Mouse (Mus musculus): ENCODE results near the gene Pnp. TPM values are rescaled to one million over a fixed set of nuclear protein-coding genes. Genes with fewer than 3 reads are reported as not detected.
"Not testable (repeated sequence)": the region's sequence is repeated elsewhere in the genome, so short reads cannot be mapped to it uniquely, and the experiment has no call there.

The Pnp gene
- polyA plus RNA-seq, 1 experiment from 2014 or later, result 38.6 TPM

GRCm38 (mm10) chr14:50968216-50968980 is 37.5 kb downstream of the Pnp start:
- H3K4me1 ChIP-seq, result peaks cover 6% of the 10 kb centered on the region; the same call in 1 of the 2 replicates
- H3K9ac ChIP-seq, result no peak overlapping the region
- H3K36me3 ChIP-seq, result no peaks in the 10 kb centered on the region
- no peak overlapping the region for H3K4me2 ChIP-seq (replicated peaks)
- H3K27me3 ChIP-seq (replicated peaks), result no peaks in the 10 kb centered on the region
- WGBS, result 79% methylated on average over 5 of the region's 5 CpGs
- no peak overlapping the region for H3K4me3 ChIP-seq
- no peak overlapping the region for H3K27ac ChIP-seq
- H3K9me3 ChIP-seq, result no peaks in the 10 kb centered on the region
- ATAC-seq (ENCODE audit: low FRiP score, low read depth), result no peak

- Histone ChIP-seq H3K9me3 (no peaks in the 10 kb centered on the region), H3K36me3 (no peaks in the 10 kb centered on the region), H3K4me1 (peaks cover 6% of the 10 kb centered on the region; the same call in 1 of the 2 replicates), H3K27me3 (replicated peaks) (no peaks in the 10 kb centered on the region), H3K4me2 (replicated peaks) (no peak overlapping the region), H3K9ac (no peak overlapping the region), H3K4me3 (no peak overlapping the region), H3K27ac (no peak overlapping the region)
- WGBS, result 4% methylated on average over 1 of the region's 1 CpGs
- ATAC-seq (ENCODE audit: low FRiP score, low read depth), result 0 out of 2 replicates have a peak, but pooled peaks have one; percentile 71
These were observed 38.2 kb downstream of the Pnp start for GRCm38 (mm10) chr14:50969041-50969440.

DNA sequence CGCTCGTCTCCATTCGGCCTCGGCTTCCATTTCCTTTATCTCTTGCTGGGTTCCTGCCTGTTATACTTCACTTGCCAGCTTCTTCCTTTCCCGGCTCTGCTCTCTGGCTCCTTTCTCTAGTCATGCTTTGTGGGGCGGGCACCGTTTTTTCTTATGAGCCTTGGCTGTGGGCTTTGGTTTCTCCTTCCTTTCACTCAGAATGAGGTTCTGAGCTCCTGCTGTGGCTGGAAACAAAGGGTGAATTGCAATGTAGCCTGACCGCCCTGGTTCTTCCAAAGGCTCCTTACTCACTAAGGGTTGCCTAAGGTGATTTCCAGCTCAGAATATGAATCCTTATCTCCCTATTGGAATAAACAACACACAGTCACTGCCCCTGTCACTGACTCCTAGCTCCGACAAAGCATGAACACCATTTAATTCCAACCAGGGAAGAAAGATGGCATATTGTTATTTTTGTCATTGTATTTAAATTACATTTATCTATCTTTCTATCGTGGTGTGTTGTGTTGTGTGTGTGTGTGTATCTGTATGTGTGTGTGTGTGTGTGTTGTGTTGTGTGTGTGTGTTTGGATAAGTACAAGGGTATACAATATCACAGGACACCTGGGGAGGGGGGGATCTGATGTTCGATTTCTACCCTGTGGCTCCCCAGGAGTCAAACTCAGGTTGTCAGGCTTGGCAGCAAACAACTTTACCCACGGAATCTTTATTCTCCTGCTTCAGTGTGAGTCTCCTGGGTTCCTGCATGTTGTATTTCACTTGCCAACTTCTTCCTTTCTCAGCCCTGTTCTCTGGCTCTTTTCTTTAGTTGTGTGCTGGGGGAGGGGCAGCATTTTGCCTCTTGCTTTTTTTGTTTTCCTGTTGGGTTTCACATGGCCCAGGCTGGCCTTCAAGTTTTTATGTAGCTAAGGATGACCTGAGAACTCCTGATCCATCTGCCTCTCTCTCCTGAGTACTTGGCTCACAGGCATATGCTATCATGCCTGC is 39.0 kb downstream of the Pnp start:
- Histone ChIP-seq H3K27me3 (replicated peaks) (no peaks in the 10 kb centered on the region), H3K4me3 (no peak overlapping the region), H3K4me2 (replicated peaks) (peak overlapping the region; percentile 35), H3K9me3 (no peaks in the 10 kb centered on the region), H3K27ac (no peak overlapping the region), H3K36me3 (no peaks in the 10 kb centered on the region), H3K4me1 (peaks cover 6% of the 10 kb centered on the region; the same call in 1 of the 2 replicates), H3K9ac (no peak overlapping the region)
- peak; percentile 41; the same call in 1 of the 2 replicates for ATAC-seq (ENCODE audit: low FRiP score, low read depth)
- WGBS, result 17% methylated on average over 12 of the region's 12 CpGs

GRCm38 (mm10) chr14:50970822-50971221 is 39.9 kb downstream of the Pnp start:
- no peaks in the 10 kb centered on the region for H3K9me3 ChIP-seq
- no peaks in the 10 kb centered on the region for H3K27me3 ChIP-seq (replicated peaks)
- H3K9ac ChIP-seq, result no peak overlapping the region
- no peaks in the 10 kb centered on the region for H3K36me3 ChIP-seq
- WGBS, result 64% methylated on average over 1 of the region's 1 CpGs
- ATAC-seq (ENCODE audit: low FRiP score, low read depth), result no peak
- H3K4me3 ChIP-seq, result no peak overlapping the region
- H3K4me2 ChIP-seq (replicated peaks), result no peak overlapping the region
- no peak overlapping the region for H3K27ac ChIP-seq
- peaks cover 6% of the 10 kb centered on the region; the same call in 1 of the 2 replicates for H3K4me1 ChIP-seq

- not testable (repeated sequence) for H3K9me3 ChIP-seq; ATAC-seq (ENCODE audit: low FRiP score, low read depth); H3K4me3 ChIP-seq; H3K36me3 ChIP-seq; H3K4me2 ChIP-seq (replicated peaks); H3K9ac ChIP-seq; H3K27ac ChIP-seq; H3K27me3 ChIP-seq (replicated peaks)
- H3K4me1 ChIP-seq, result peaks cover 12% of the 10 kb centered on the region
- 94% methylated on average over 5 of the region's 5 CpGs for WGBS
These were observed 42.2 kb downstream of the Pnp start for GRCm38 (mm10) chr14:50973054-50973453.

- ATAC-seq (ENCODE audit: low FRiP score, low read depth), result no peak
- Histone ChIP-seq H3K4me1 (peaks cover 12% of the 10 kb centered on the region), H3K4me3 (no peak overlapping the region), H3K9me3 (no peaks in the 10 kb centered on the region), H3K27ac (no peak overlapping the region), H3K36me3 (no peaks in the 10 kb centered on the region), H3K9ac (no peak overlapping the region), H3K27me3 (replicated peaks) (no peaks in the 10 kb centered on the region), H3K4me2 (replicated peaks) (no peak overlapping the region)
- 42% methylated on average over 4 of the region's 4 CpGs for WGBS
These were observed 42.8 kb downstream of the Pnp start for GRCm38 (mm10) chr14:50973700-50974099.

DNA sequence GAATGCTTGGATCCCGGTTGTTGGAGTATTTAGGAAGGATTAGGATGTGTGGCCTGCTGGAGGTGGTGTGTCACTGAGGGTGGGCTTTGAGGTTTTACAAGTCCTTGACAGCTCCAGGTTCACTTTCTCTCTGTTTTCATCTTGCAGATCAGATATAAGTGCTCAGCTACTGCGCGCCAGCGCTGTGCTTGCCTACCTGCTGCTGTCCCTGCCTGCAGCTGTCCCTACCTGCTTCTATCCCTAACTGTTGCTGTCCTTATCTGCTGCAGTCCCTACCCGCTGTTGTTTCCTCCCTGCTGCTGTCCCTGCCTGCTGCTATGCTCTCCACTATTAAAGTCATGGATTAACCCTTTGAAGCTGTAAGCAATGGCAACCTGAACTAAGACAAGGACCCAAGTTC is 44.1 kb downstream of the Pnp start:
- H3K4me1 ChIP-seq, result peaks cover 6% of the 10 kb centered on the region; the same call in 1 of the 2 replicates
- no peak overlapping the region for H3K4me2 ChIP-seq (replicated peaks)
- 59% methylated on average over 5 of the region's 5 CpGs for WGBS
- no peaks in the 10 kb centered on the region for H3K27me3 ChIP-seq (replicated peaks)
- H3K9me3 ChIP-seq, result no peaks in the 10 kb centered on the region
- H3K4me3 ChIP-seq, result no peak overlapping the region
- H3K36me3 ChIP-seq, result no peaks in the 10 kb centered on the region
- H3K27ac ChIP-seq, result no peak overlapping the region
- no peak for ATAC-seq (ENCODE audit: low FRiP score, low read depth)
- no peak overlapping the region for H3K9ac ChIP-seq

GRCm38 (mm10) chr14:50976674-50977073 is 45.8 kb downstream of the Pnp start:
- no peak overlapping the region for H3K9ac ChIP-seq
- H3K9me3 ChIP-seq, result no peaks in the 10 kb centered on the region
- 20% methylated on average over 9 of the region's 9 CpGs for WGBS
- H3K4me3 ChIP-seq, result no peak overlapping the region
- peaks cover 6% of the 10 kb centered on the region; the same call in 1 of the 2 replicates for H3K4me1 ChIP-seq
- H3K27ac ChIP-seq, result no peak overlapping the region
- no peaks in the 10 kb centered on the region for H3K36me3 ChIP-seq
- H3K27me3 ChIP-seq (replicated peaks), result no peaks in the 10 kb centered on the region
- ATAC-seq (ENCODE audit: low FRiP score, low read depth), result no peak
- H3K4me2 ChIP-seq (replicated peaks), result peak overlapping the region; percentile 28; the same call in 1 of the 2 replicates

DNA sequence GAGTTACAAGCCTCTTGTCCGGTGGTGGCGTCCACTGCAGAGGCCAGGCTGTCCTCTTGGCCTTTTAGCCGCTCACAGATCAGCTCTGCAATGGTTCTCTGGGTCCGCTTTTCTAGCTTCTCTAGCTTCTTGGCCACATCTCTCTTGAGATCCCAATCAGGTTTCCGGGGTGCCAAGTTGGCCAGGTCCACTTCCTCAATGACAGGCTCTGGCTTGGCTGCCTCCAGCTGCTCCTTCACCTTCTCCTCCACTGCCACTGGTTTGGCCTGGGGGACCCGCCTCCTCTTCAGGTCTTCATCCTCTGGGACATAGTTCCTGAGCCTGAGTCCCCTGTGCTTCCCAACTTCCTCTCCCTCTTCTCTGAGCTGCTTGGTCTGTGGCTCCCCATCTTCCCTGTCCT is 47.6 kb downstream of the Pnp start:
- H3K9me3 ChIP-seq; H3K36me3 ChIP-seq; ATAC-seq (ENCODE audit: low FRiP score, low read depth); H3K4me1 ChIP-seq; H3K9ac ChIP-seq; H3K27me3 ChIP-seq (replicated peaks); H3K27ac ChIP-seq; H3K4me2 ChIP-seq (replicated peaks); H3K4me3 ChIP-seq: not testable (repeated sequence)
- WGBS, result 92% methylated on average over 6 of the region's 6 CpGs

- no peak overlapping the region for H3K9ac ChIP-seq
- peaks cover 6% of the 10 kb centered on the region; the same call in 1 of the 2 replicates for H3K4me1 ChIP-seq
- H3K4me2 ChIP-seq (replicated peaks), result no peak overlapping the region
- H3K27ac ChIP-seq, result no peak overlapping the region
- H3K4me3 ChIP-seq, result no peak overlapping the region
- H3K36me3 ChIP-seq, result no peaks in the 10 kb centered on the region
- no peak for ATAC-seq (ENCODE audit: low FRiP score, low read depth)
- H3K27me3 ChIP-seq (replicated peaks), result no peaks in the 10 kb centered on the region
- no peaks in the 10 kb centered on the region for H3K9me3 ChIP-seq
These were observed 48.7 kb downstream of the Pnp start for GRCm38 (mm10) chr14:50979631-50980030.

- no peak overlapping the region for H3K4me3 ChIP-seq
- no peaks in the 10 kb centered on the region for H3K9me3 ChIP-seq
- ATAC-seq (ENCODE audit: low FRiP score, low read depth), result no peak
- H3K4me2 ChIP-seq (replicated peaks), result no peak overlapping the region
- H3K9ac ChIP-seq, result no peak overlapping the region
- H3K27me3 ChIP-seq (replicated peaks), result no peaks in the 10 kb centered on the region
- H3K36me3 ChIP-seq, result no peaks in the 10 kb centered on the region
- H3K4me1 ChIP-seq, result peaks cover 6% of the 10 kb centered on the region; the same call in 1 of the 2 replicates
- no peak overlapping the region for H3K27ac ChIP-seq
- 47% methylated on average over 2 of the region's 2 CpGs for WGBS
These were observed 50.3 kb downstream of the Pnp start for GRCm38 (mm10) chr14:50981207-50981606.

GRCm38 (mm10) chr14:50981837-50982236 is 51.0 kb downstream of the Pnp start:
- Histone ChIP-seq H3K9ac (no peak overlapping the region), H3K27me3 (replicated peaks) (no peaks in the 10 kb centered on the region), H3K4me2 (replicated peaks) (no peak overlapping the region), H3K27ac (no peak overlapping the region), H3K4me1 (0 out of 2 replicates have a peak, but pooled peaks cover under 1% of the 10 kb centered on the region), H3K4me3 (no peak overlapping the region), H3K36me3 (no peaks in the 10 kb centered on the region), H3K9me3 (no peaks in the 10 kb centered on the region)
- no peak for ATAC-seq (ENCODE audit: low FRiP score, low read depth)
- WGBS, result 90% methylated on average over 5 of the region's 5 CpGs
